Mouse (Mus musculus): ENCODE data around the gene Amph.

- no peak for TF ChIP-seq FLI1 (IDR thresholded peaks at IDR 0.05; ENCODE audit: low read length)
- TF ChIP-seq GATA1 (IDR thresholded peaks at IDR 0.05; ENCODE audit: borderline replicate concordance, low read length), result no peak
These were observed at the start of gene Amph for GRCm38 (mm10) chr13:18948171-18949028.
